Mouse (Mus musculus): ENCODE measurements at regions not wholly inside any gene's neighbourhood (a gene's known extent, or its start where the extent isn't known, plus 50 kb on each side); places are given as distances from the start of the nearest gene placed in this dataset.

DNA sequence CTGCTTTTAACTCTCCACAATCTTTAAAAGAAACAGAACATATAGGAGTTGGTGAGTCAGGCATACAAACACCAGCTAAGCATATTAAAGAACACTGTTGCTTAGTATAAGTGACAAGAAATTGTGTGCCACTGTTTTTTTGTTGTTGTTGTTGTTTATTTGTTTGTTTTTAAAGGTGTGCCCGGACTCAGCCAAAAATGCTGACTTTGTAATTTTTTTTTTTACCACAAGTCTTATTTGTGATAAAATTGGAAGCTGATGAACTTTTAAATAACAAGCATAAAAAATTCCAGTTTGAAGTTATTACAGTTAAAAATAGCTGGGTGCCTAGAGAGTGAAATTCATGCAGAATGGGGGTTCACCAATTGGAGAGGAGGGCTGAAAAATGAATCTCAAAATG, 363.0 kb upstream of the Zic4 start:
- TF ChIP-seq TBP (IDR thresholded peaks at IDR 0.05; ENCODE audit: low read depth, low read length) = no peak
- no peak for TF ChIP-seq CTCF (IDR thresholded peaks at IDR 0.05 in 2 of 3, conservative IDR thresholded peaks at IDR 0.05 in 1 of 3; ENCODE audit: control insufficient read depth in 1 of 3, insufficient read depth in 1 of 3, low read depth in 2 of 3, low read length in 3 of 3, poor library complexity in 1 of 3, severe bottlenecking in 1 of 3)
- no peak for TF ChIP-seq TCF12 (IDR thresholded peaks at IDR 0.05; ENCODE audit: low read depth, low read length)
- TF ChIP-seq ELF1 (IDR thresholded peaks at IDR 0.05; ENCODE audit: low read depth, low read length) = no peak
- no peak for TF ChIP-seq POLR2A (IDR thresholded peaks at IDR 0.05; ENCODE audit: control insufficient read depth in 1 of 2, insufficient read depth in 1 of 2, low read depth in 1 of 2, low read length in 2 of 2, poor library complexity in 1 of 2)
- TF ChIP-seq USF1 (IDR thresholded peaks at IDR 0.05; ENCODE audit: low read depth, low read length) = no peak
- TF ChIP-seq EP300 (IDR thresholded peaks at IDR 0.05; ENCODE audit: low read depth in 1 of 2, low read length in 2 of 2) = no peak
- TF ChIP-seq CHD2 (IDR thresholded peaks at IDR 0.05; ENCODE audit: low read length) = no peak
- no peak for TF ChIP-seq JUND (IDR thresholded peaks at IDR 0.05; ENCODE audit: low read depth, low read length)

All from MEL (cell line).